Mouse (Mus musculus) adrenal gland, adult 2 months (tissue): ENCODE measurements around the gene Casc3. TPM values are rescaled to one million over a fixed set of nuclear protein-coding genes. Genes with fewer than 3 reads are reported as not detected.
A peak's percentile ranks its signal among the peaks of the same experiment; 100 is the strongest.

Experiments
- DNase-seq: peaks from one replicate; pipeline ENCODE4 v3.0.0; 2021
- polyA plus RNA-seq: library from polyadenylated mRNA; depleted of rRNA; stranded (reverse); fragments of >200 nt; gene quantifications from 2 replicates; pipeline ENCODE4 v1.2.3, GENCODE M21; 2012; rRNA removed
- total RNA-seq, 2 experiments: library from RNA; stranded (reverse); gene quantifications; 2 replicates each; pipeline ENCODE4 v1.2.3; 2021

Casc3 gene
- total and polyA plus RNA-seq, 3 experiments, result 30.0 to 32.3 (median 30.2) TPM

DNA sequence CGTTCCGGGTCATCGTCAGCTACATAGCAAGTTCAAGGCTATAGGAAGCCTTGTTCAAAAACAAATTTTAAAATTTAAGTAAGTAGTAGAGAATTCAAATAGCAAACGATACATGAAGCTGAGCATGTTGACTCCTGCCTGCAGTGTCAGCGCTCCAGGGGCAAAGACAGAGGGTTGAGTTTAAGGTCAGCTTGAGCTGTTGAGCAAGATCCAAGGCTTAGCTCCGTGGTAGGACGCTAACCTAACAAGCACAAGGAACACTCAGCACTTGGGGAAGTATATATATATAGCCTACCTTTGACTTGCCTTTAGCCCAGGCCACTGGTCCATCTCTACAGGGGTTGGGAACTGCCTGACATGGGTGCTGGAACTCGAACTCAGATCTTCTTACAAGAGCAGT is 65.2 kb downstream of the Casc3 start:
- peak; percentile 36 for DNase-seq

DNA sequence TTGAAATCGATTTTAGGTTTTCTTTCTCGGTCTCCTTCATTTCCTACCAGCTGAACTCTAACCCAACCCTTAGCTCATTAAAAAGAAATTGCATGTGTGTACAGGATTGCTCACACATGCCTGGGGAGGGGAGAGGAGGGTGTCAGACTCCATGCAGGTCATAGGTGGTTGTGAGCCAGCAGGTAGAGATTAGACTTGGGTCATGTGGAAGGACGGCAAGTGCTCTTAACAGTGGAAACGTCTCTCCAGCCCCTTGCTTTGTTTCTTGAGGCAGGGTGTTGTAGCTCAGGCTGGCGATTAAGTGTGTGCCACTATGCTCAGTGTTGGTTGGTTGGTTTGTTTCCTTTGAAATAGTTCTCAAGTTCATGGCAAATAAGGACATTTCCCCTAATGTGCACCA is 66.1 kb downstream of the Casc3 start:
- DNase-seq, result no peak

DNA sequence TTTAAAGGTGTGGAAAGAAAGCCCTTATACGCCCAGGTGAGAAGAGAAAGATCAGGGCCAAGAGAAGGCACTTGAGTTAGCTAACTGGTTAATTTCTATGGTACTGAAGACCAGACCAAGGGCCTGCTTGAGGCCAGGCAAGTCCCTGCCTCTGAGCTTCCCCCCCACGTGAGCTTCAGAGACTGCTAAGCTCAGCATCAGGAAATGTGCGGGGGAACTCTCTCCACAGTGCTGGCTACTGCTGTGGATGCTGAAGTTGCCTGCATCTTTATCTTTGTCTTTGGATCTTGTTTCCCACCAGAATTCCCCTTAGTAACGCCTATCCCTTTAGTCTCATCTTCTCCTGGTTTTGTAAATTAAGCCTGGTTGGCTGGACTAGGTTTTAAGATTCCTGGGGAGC is 66.7 kb downstream of the Casc3 start:
- DNase-seq, result no peak

DNA sequence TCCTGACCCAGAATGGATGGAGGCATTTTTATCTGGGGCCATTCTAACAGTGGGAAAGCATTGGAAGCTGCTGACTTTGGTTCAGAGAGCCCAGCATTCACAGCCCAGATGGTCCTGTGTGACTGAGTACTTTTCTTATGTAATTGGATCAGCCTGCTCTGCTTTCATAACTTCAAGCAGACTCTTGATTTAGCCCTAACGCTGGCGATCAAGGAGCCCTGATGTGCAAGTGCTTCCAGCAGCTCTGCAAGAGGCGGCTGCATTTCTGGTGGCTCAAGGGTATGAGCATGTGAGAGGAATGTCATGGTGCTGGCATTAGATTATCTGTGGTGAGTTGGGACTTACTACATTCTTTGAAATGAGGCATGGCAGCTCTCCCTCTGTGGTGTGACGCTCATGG is 67.3 kb downstream of the Casc3 start:
- DNase-seq, result no peak

DNA sequence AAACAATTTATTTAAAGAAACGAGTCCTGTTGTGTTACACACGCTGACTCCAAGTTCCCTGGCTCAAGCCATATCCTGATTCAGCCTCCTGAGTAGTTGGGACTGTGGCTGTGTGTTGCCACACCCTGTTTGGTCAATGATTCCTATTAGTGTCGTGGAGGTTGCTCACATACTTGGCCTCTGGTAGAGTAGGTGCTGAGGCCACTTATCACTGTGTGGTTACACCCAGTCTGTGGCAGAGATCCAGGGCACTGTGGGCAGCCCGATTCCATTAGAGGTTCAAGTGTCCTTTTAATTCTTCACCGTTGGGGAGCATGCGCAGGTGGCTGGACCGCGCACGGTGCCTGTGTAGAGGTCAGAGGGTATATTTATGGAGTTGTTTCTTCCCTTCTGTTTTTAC is 69.2 kb downstream of the Casc3 start:
- DNase-seq, result no peak

DNA sequence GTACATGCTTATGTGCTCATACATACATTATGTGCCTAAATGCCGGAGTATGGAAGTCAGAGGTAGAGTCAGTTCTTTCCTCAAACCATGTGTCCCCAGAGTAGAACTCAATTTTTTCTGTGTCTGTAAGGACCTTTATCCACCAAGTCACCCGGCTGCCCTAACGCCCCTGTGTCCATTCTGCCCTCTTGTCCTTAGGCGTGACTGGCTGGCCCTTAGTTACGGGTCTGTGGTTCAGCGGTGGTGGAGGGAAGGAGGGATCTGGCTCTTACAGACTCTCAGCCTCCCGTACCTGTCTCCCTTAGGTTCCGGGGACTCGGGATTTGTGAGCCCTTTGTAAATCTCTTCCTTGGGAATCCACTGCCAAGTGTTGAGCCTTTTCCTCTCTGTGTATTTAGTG is 72.3 kb downstream of the Casc3 start:
- no peak for DNase-seq

Other genes starting within 250 kb of the Casc3 start
- 100 to 1,000 TPM in 1 of 2 experiments, 10 to 100 TPM in 1; 94.9 to 180 TPM for gene Ormdl3, start 217.5 kb upstream of the Casc3 start, total RNA-seq
- 151 and 188 TPM in 2 replicates for gene Ormdl3, start 217.5 kb upstream of the Casc3 start, polyA plus RNA-seq
- gene Lrrc3c, start 206.6 kb upstream of the Casc3 start, total RNA-seq, result not detected
- not detected in 2 replicates for gene Lrrc3c, start 206.6 kb upstream of the Casc3 start, polyA plus RNA-seq
- gene Gm12355, start 179.2 kb upstream of the Casc3 start, total RNA-seq, result 10 to 100 TPM in 1 of 2 experiments, 1 to 10 TPM in 1; 6.3 to 15.3 TPM
- not detected in 2 replicates for gene Gm12355, start 179.2 kb upstream of the Casc3 start, polyA plus RNA-seq
- 10 to 100 TPM in 1 of 2 experiments, 1 to 10 TPM in 1; 4.7 to 19.4 TPM for gene Gsdma3, start 178.5 kb upstream of the Casc3 start, total RNA-seq
- not detected in 2 replicates for gene Gsdma3, start 178.5 kb upstream of the Casc3 start, polyA plus RNA-seq
- gene Gsdma2, start 158.1 kb upstream of the Casc3 start, total RNA-seq, result under 1 TPM; 0.35 to 0.69 TPM
- gene Gsdma2, start 158.1 kb upstream of the Casc3 start, polyA plus RNA-seq, result 0.12 TPM in 2 replicates
- gene Gsdma, start 140.6 kb upstream of the Casc3 start, total RNA-seq, result not detected
- not detected in 2 replicates for gene Gsdma, start 140.6 kb upstream of the Casc3 start, polyA plus RNA-seq
- gene Psmd3, start 122.4 kb upstream of the Casc3 start, total RNA-seq, result 100 to 1,000 TPM; 128 to 130 TPM
- 177 and 195 TPM in 2 replicates for gene Psmd3, start 122.4 kb upstream of the Casc3 start, polyA plus RNA-seq
- not detected for gene Csf3, start 103.6 kb upstream of the Casc3 start, total RNA-seq
- gene Csf3, start 103.6 kb upstream of the Casc3 start, polyA plus RNA-seq, result 0.26 TPM in 1 of 2 replicates, not detected in the other
- 10 to 100 TPM; 45.3 to 55.1 TPM for gene Med24, start 75.5 kb upstream of the Casc3 start, total RNA-seq
- 74.3 and 99.6 TPM in 2 replicates for gene Med24, start 75.5 kb upstream of the Casc3 start, polyA plus RNA-seq
- 10 to 100 TPM; 84.6 to 86.1 TPM for gene Thra, start 64.3 kb upstream of the Casc3 start, total RNA-seq
- gene Thra, start 64.3 kb upstream of the Casc3 start, polyA plus RNA-seq, result 105 and 132 TPM in 2 replicates
- 100 to 1,000 TPM; 135 to 155 TPM for gene Nr1d1, start 29.6 kb upstream of the Casc3 start, total RNA-seq
- 404 and 577 TPM in 2 replicates for gene Nr1d1, start 29.6 kb upstream of the Casc3 start, polyA plus RNA-seq
- 10 to 100 TPM; 80.9 to 98.0 TPM for gene Msl1, start 9.4 kb upstream of the Casc3 start, total RNA-seq
- gene Msl1, start 9.4 kb upstream of the Casc3 start, polyA plus RNA-seq, result 63.2 and 65.0 TPM in 2 replicates
- under 1 TPM; 0.29 to 0.79 TPM for gene Rapgefl1, start 31.9 kb downstream of the Casc3 start, total RNA-seq
- 1.5 and 1.9 TPM in 2 replicates for gene Rapgefl1, start 31.9 kb downstream of the Casc3 start, polyA plus RNA-seq
- gene Wipf2, start 58.7 kb downstream of the Casc3 start, total RNA-seq, result 10 to 100 TPM; 15.6 to 23.7 TPM
- 8.9 and 13.4 TPM in 2 replicates for gene Wipf2, start 58.7 kb downstream of the Casc3 start, polyA plus RNA-seq
- under 1 TPM; 0.48 to 0.86 TPM for gene Cdc6, start 102.9 kb downstream of the Casc3 start, total RNA-seq
- gene Cdc6, start 102.9 kb downstream of the Casc3 start, polyA plus RNA-seq, result 0.07 and 0.08 TPM in 2 replicates
- 10 to 100 TPM; 17.0 to 30.8 TPM for gene Rara, start 122.9 kb downstream of the Casc3 start, total RNA-seq
- gene Rara, start 122.9 kb downstream of the Casc3 start, polyA plus RNA-seq, result 43.7 and 44.9 TPM in 2 replicates
- not detected for gene Gjd3, start 178.1 kb downstream of the Casc3 start, total RNA-seq
- gene Gjd3, start 178.1 kb downstream of the Casc3 start, polyA plus RNA-seq, result 1.1 and 1.2 TPM in 2 replicates
- 1 to 10 TPM; 4.1 to 8.1 TPM for gene Top2a, start 219.3 kb downstream of the Casc3 start, total RNA-seq
- gene Top2a, start 219.3 kb downstream of the Casc3 start, polyA plus RNA-seq, result 0.28 and 0.29 TPM in 2 replicates
- 100 to 1,000 TPM in 1 of 2 experiments, 10 to 100 TPM in 1; 93.9 to 147 TPM for gene Igfbp4, start 236.3 kb downstream of the Casc3 start, total RNA-seq
- 144 and 247 TPM in 2 replicates for gene Igfbp4, start 236.3 kb downstream of the Casc3 start, polyA plus RNA-seq